Mouse (Mus musculus) adrenal gland, postnatal 14 days (tissue): ENCODE measurements around the gene Pnma3. TPM values are rescaled to one million over a fixed set of nuclear protein-coding genes. Genes with fewer than 3 reads are reported as not detected.
A peak's percentile ranks its signal among the peaks of the same experiment; 100 is the strongest.
"Not testable (repeated sequence)": the region's sequence is repeated elsewhere in the genome, so short reads cannot be mapped to it uniquely, and the experiment has no call there.

ENCODE experiments used
- DNase-seq: peaks from one replicate; pipeline ENCODE4 v3.0.0; 2021; ENCODE audit warnings: mixed read lengths
- long read RNA-seq, 2 experiments: library from polyadenylated mRNA; stranded (forward); transcript quantifications; one replicate each; pipeline ENCODE4 v2.0.0; 2021
- total RNA-seq: library from RNA; stranded (reverse); gene quantifications from 2 replicates; pipeline ENCODE4 v1.2.3, GENCODE M21; 2021

Gene Pnma3
- 0.11 and 0.38 TPM in 2 replicates for total RNA-seq
- long read RNA-seq, experiment 1: 0 reads
- long read RNA-seq, experiment 2: 0 reads

GRCm38 (mm10) chrX:73064415-73064793, at the start of gene Pnma3:
Gene Pnma3 (plus strand): TSS chrX:73064787.
- DNase-seq: no peak

- DNase-seq: no peak
These were observed 27.6 kb upstream of the Pnma3 start, which contains the start of gene Pnma5 for GRCm38 (mm10) chrX:73037003-73037402. Gene Pnma5 (minus strand): TSS chrX:73037103.

- no peak for DNase-seq
These were observed 25.8 kb upstream of the Pnma3 start for GRCm38 (mm10) chrX:73038831-73039230.

GRCm38 (mm10) chrX:73039666-73040065, 24.9 kb upstream of the Pnma3 start:
- no peak for DNase-seq

GRCm38 (mm10) chrX:73053860-73054563, 10.6 kb upstream of the Pnma3 start:
- peak; percentile 94 for DNase-seq

GRCm38 (mm10) chrX:73061528-73061927, 3.1 kb upstream of the Pnma3 start:
- no peak for DNase-seq

GRCm38 (mm10) chrX:73062323-73062722, 2.3 kb upstream of the Pnma3 start:
- no peak for DNase-seq

GRCm38 (mm10) chrX:73063512-73064414, 824 bp upstream of the Pnma3 start:
- peak; percentile 7 for DNase-seq

- not testable (repeated sequence) for DNase-seq
These were observed 2.3 kb downstream of the Pnma3 start for GRCm38 (mm10) chrX:73066765-73067312.

GRCm38 (mm10) chrX:73082267-73083055, 17.9 kb downstream of the Pnma3 start, which contains the start of gene Xlr4a:
Gene Xlr4a (minus strand): TSS chrX:73082478.
- not testable (repeated sequence) for DNase-seq

GRCm38 (mm10) chrX:73096941-73097508, 32.4 kb downstream of the Pnma3 start, which contains the start of gene Xlr3a:
Gene Xlr3a (minus strand): TSS chrX:73097095.
- DNase-seq: not testable (repeated sequence)

- not testable (repeated sequence) for DNase-seq
These were observed 52.2 kb downstream of the Pnma3 start, which contains the start of gene Gm14685 for GRCm38 (mm10) chrX:73116747-73117146. Gene Gm14685 (plus strand): TSS chrX:73117047.

Other genes starting within 250 kb of the Pnma3 start
- gene Gabrq, start 239.6 kb upstream of the Pnma3 start, total RNA-seq: 0.11 TPM in 1 of 2 replicates, not detected in the other
- gene Cetn2, start 146.4 kb upstream of the Pnma3 start, total RNA-seq: 34.6 and 38.7 TPM in 2 replicates
- gene Nsdhl, start 146.2 kb upstream of the Pnma3 start, total RNA-seq: 21.4 and 29.1 TPM in 2 replicates
- gene Zfp185, start 77.4 kb upstream of the Pnma3 start, total RNA-seq: 2.6 and 4.7 TPM in 2 replicates
- 0.15 and 0.38 TPM in 2 replicates for gene Pnma5, start 27.7 kb upstream of the Pnma3 start, total RNA-seq
- gene Xlr4a, start 17.7 kb downstream of the Pnma3 start, total RNA-seq: 1.0 and 3.1 TPM in 2 replicates
- 1.0 and 2.9 TPM in 2 replicates for gene Xlr3a, start 32.3 kb downstream of the Pnma3 start, total RNA-seq
- 0.49 and 0.82 TPM in 2 replicates for gene Gm14685, start 52.3 kb downstream of the Pnma3 start, total RNA-seq
- not detected in 2 replicates for gene Xlr5b, start 84.0 kb downstream of the Pnma3 start, total RNA-seq
- 0.22 TPM in 1 of 2 replicates, not detected in the other for gene DXBay18, start 84.7 kb downstream of the Pnma3 start, total RNA-seq
- not detected in 2 replicates for gene Spin2d, start 112.2 kb downstream of the Pnma3 start, total RNA-seq
- 8.9 and 10.4 TPM in 2 replicates for gene Xlr3b, start 127.4 kb downstream of the Pnma3 start, total RNA-seq
- 1.7 and 3.7 TPM in 2 replicates for gene Xlr4b, start 149.5 kb downstream of the Pnma3 start, total RNA-seq
- 7.6 and 8.4 TPM in 2 replicates for gene F8a, start 163.5 kb downstream of the Pnma3 start, total RNA-seq
- gene Xlr4c, start 178.3 kb downstream of the Pnma3 start, total RNA-seq: 0.85 and 1.2 TPM in 2 replicates
- gene Xlr3c, start 200.6 kb downstream of the Pnma3 start, total RNA-seq: not detected in 2 replicates
- 0.26 TPM in 1 of 2 replicates, not detected in the other for gene Xlr5a, start 228.2 kb downstream of the Pnma3 start, total RNA-seq
- 0.74 and 1.3 TPM in 2 replicates for gene Xlr5c, start 228.2 kb downstream of the Pnma3 start, total RNA-seq